Mouse (Mus musculus): Measurements from ENCODE around the gene Palm2. TPM values are rescaled to one million over a fixed set of nuclear protein-coding genes. Genes with fewer than 3 reads are reported as not detected.

Palm2 gene
- total and polyA plus RNA-seq, 3 experiments, result not detected

DNA sequence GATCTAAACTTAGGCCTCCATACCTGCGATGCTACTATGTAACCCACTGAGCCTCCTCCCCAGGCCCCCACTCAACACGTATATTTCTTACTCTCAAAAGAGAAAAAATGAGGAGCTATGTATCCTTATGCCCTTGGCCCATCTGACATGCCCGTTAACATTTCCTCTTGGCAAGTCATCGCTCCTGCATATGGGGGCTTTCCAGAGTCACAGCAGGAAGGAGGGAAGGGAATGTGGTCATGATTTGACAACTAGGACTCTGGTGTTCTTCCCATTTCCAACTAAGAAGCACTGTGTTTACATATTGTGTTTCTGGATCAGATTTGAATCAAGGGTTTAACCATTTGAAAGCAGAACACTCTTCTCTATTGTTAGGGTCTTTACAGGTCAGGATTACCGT is 267.5 kb downstream of the Palm2 start:
- H3K79me2 ChIP-seq (ENCODE audit: control insufficient read depth, insufficient read depth, low read length, poor library complexity), result no peaks in the 10 kb centered on the region
- no peak overlapping the region for H3K27ac ChIP-seq (ENCODE audit: control insufficient read depth, low read depth, low read length)
- H3K36me3 ChIP-seq (ENCODE audit: control insufficient read depth in 1 of 2, insufficient read depth in 2 of 2, low read length in 2 of 2), result no peaks in the 10 kb centered on the region
- no peak overlapping the region for H3K9ac ChIP-seq (ENCODE audit: control insufficient read depth, low read depth, low read length, poor library complexity, severe bottlenecking)
- no peaks in the 10 kb centered on the region for H3K4me1 ChIP-seq (ENCODE audit: control insufficient read depth in 1 of 2, insufficient read depth in 2 of 2, low read length in 2 of 2)
- H3K27me3 ChIP-seq (ENCODE audit: control insufficient read depth in 1 of 2, insufficient read depth in 2 of 2, low read length in 2 of 2), result peaks cover 0 to 1% of the 10 kb centered on the region in 2 experiments; a peak in 2 of 4 replicates
- H3K4me3 ChIP-seq (ENCODE audit: control insufficient read depth in 1 of 2, insufficient read depth in 1 of 2, low read depth in 2 of 2, low read length in 2 of 2), result no peak overlapping the region
- TF ChIP-seq MEF2A (IDR thresholded peaks at IDR 0.05; ENCODE audit: extremely low read depth, insufficient replicate concordance, low read depth, low read length, poor library complexity, severe bottlenecking) (no peak), MAX (IDR thresholded peaks at IDR 0.05; ENCODE audit: low read length) (no peak)
- H3K9me3 ChIP-seq (replicated peaks; ENCODE audit: insufficient read depth, low read length), result no peaks in the 10 kb centered on the region
- no peak for DNase-seq (ENCODE audit: low read depth, low spot score)

DNA sequence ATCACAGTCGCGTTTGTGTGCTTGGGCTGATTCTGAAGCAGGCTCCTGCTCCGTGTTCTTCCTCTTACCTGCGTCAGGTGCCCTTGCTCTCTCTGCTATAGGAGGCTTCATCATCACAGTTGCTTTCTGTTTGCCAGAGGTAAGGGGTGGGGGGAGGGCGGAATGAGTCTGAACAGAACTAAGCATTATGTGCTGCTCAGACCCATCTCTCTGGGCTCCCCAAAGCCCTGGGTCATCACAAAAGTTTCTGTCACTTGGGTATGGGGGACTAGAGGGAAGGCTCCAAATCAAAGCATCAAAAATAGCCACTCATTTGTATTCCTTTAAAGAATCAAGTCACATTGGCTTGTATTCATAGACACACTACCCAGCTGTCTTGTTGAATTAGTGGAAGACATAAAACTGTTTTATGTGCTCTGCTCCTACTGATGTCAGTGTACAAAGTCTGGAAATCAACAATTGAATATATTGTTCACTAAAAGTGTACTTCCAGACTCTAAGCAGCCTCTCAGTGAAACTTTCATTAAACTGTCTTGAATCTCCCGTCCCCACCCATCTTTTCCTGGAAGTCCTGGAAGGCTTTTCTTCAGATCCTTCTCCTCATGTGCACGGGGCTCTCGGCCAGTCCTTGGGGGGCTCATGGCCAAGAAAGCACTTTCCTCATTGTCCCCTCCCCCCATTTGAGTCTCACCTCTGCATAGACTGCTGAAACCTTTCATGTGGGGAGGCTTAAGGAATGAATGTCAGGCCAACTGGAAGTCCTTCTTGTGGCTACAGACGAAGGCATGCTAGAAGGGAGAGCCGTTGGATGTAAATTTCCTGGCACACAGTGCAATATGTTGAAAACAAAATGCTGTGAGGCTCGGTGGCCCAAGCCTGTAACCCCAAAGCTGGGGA is 269.8 kb downstream of the Palm2 start:
- Histone ChIP-seq H3K27ac (ENCODE audit: control insufficient read depth, low read depth, low read length) (no peak overlapping the region), H3K4me3 (ENCODE audit: control insufficient read depth in 1 of 2, insufficient read depth in 1 of 2, low read depth in 2 of 2, low read length in 2 of 2) (no peak overlapping the region), H3K4me1 (ENCODE audit: control insufficient read depth in 1 of 2, insufficient read depth in 2 of 2, low read length in 2 of 2) (no peaks in the 10 kb centered on the region), H3K36me3 (ENCODE audit: control insufficient read depth in 1 of 2, insufficient read depth in 2 of 2, low read length in 2 of 2) (no peaks in the 10 kb centered on the region), H3K79me2 (ENCODE audit: control insufficient read depth, insufficient read depth, low read length, poor library complexity) (no peaks in the 10 kb centered on the region), H3K9me3 (replicated peaks; ENCODE audit: insufficient read depth, low read length) (no peaks in the 10 kb centered on the region), H3K27me3 (ENCODE audit: control insufficient read depth in 1 of 2, insufficient read depth in 2 of 2, low read length in 2 of 2) (no peaks in the 10 kb centered on the region; a peak in 1 of 4 replicates), H3K9ac (ENCODE audit: control insufficient read depth, low read depth, low read length, poor library complexity, severe bottlenecking) (no peak overlapping the region)
- DNase-seq (ENCODE audit: low read depth, low spot score), result no peak
- TF ChIP-seq NRF1 (IDR thresholded peaks at IDR 0.05; ENCODE audit: insufficient read depth, low read depth, low read length, poor library complexity, severe bottlenecking), result no peak
- no peak for TF ChIP-seq ZC3H11A (IDR thresholded peaks at IDR 0.05; ENCODE audit: low read depth, low read length)
- TF ChIP-seq MYB (IDR thresholded peaks at IDR 0.05; ENCODE audit: low read depth, low read length), result no peak
- TF ChIP-seq JUND (IDR thresholded peaks at IDR 0.05; ENCODE audit: low read depth, low read length), result no peak
- no peak for TF ChIP-seq CHD1 (IDR thresholded peaks at IDR 0.05; ENCODE audit: low read depth, low read length)
- no peak for TF ChIP-seq ZKSCAN1 (IDR thresholded peaks at IDR 0.05; ENCODE audit: low read depth, low read length)
- no peak for TF ChIP-seq MAZ (IDR thresholded peaks at IDR 0.05; ENCODE audit: low read depth, low read length)
- TF ChIP-seq E2F4 (IDR thresholded peaks at IDR 0.05; ENCODE audit: borderline replicate concordance, low read depth, low read length), result no peak

DNA sequence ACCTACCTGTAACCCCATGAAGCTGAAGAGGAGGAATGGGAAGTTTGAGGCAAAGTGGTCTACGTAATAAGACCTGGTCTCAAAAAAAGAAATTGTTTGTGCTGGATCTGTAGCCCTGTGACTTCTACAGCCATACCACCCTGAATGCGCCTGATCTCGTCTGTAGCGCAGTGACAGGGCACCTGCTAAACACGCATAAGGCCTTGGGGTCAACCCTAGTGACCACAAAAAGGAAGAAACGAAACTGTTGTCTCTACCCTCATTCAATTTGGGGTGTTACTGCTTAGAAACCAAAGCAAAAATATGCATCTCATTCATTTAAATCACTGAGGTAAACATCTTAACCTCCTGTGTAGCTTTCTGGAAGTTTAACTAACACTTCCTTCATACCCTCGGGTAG is 270.5 kb downstream of the Palm2 start:
- Histone ChIP-seq H3K4me3 (ENCODE audit: control insufficient read depth in 1 of 2, insufficient read depth in 1 of 2, low read depth in 2 of 2, low read length in 2 of 2) (no peak overlapping the region), H3K79me2 (ENCODE audit: control insufficient read depth, insufficient read depth, low read length, poor library complexity) (no peaks in the 10 kb centered on the region), H3K36me3 (ENCODE audit: control insufficient read depth in 1 of 2, insufficient read depth in 2 of 2, low read length in 2 of 2) (no peaks in the 10 kb centered on the region), H3K4me1 (ENCODE audit: control insufficient read depth in 1 of 2, insufficient read depth in 2 of 2, low read length in 2 of 2) (no peaks in the 10 kb centered on the region), H3K9me3 (replicated peaks; ENCODE audit: insufficient read depth, low read length) (no peaks in the 10 kb centered on the region), H3K27ac (ENCODE audit: control insufficient read depth, low read depth, low read length) (no peak overlapping the region), H3K27me3 (ENCODE audit: control insufficient read depth in 1 of 2, insufficient read depth in 2 of 2, low read length in 2 of 2) (no peaks in the 10 kb centered on the region; a peak in 1 of 4 replicates), H3K9ac (ENCODE audit: control insufficient read depth, low read depth, low read length, poor library complexity, severe bottlenecking) (no peak overlapping the region)
- no peak for DNase-seq (ENCODE audit: low read depth, low spot score)
- TF ChIP-seq NELFE (IDR thresholded peaks at IDR 0.05; ENCODE audit: low read depth, low read length) (no peak), POLR2A (IDR thresholded peaks at IDR 0.05; ENCODE audit: control insufficient read depth in 1 of 2, insufficient read depth in 1 of 2, low read depth in 1 of 2, low read length in 2 of 2, poor library complexity in 1 of 2) (no peak), JUND (IDR thresholded peaks at IDR 0.05; ENCODE audit: low read depth, low read length) (no peak), MAFK (IDR thresholded peaks at IDR 0.05; ENCODE audit: borderline replicate concordance, low read depth, low read length) (no peak), E2F4 (IDR thresholded peaks at IDR 0.05; ENCODE audit: borderline replicate concordance, low read depth, low read length) (no peak), ZMIZ1 (IDR thresholded peaks at IDR 0.05; ENCODE audit: low read depth, low read length) (no peak), MYC (IDR thresholded peaks at IDR 0.05; ENCODE audit: low read depth, low read length) (no peak)

Measured in MEL (cell line).